Comparison of ENCODE assay signal across 9 mouse cellular contexts in the genomic region with DNA sequence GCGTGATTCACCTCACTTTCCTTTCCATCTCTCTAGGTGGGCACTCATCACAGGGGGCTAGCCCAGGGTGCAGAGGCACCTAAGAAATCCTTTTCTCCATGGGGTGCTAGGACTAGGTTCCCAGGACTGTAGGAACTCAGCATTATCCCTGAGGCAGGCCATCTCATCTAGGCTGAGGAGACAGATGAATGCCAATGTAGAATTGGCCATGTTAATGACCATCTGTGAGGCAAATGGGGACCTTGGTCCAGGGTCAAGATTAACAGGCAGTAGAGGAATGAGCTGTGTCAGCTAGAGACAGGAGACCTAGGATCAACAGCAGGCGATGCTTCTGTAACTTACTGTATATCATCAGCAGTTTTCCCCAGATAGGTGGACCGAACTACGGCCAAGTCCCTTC. TPM values are rescaled to one million over a fixed set of nuclear protein-coding genes. Genes with fewer than 3 reads are reported as not detected.
A peak's percentile ranks its signal among the peaks of the same experiment; 100 is the strongest.
DNase-seq lines count a peak whose midpoint lies in the region; ATAC-seq and TF ChIP-seq lines count a peak whose summit lies in the region.
"Had no signal": no experiment of that assay in that cellular context is flagged by ENCODE, and none has a peak within 500 bp of the region (broad histone marks: within the 10 kb centered on the region; RNA-seq: fewer than 3 reads in every experiment).

No protein-coding gene starts in this region.

- H3K9ac ChIP-seq in heart, embryonic 15.5 days = peak overlapping the region; percentile 91
- H3K9ac ChIP-seq in hindbrain, embryonic 14.5 days = no peak overlapping the region
- peak overlapping the region; percentile 83; the same call in 1 of the 2 replicates for H3K9ac ChIP-seq in liver, embryonic 13.5 days

- peak overlapping the region; percentile 91 for H3K27ac ChIP-seq in heart, embryonic 15.5 days
- H3K27ac ChIP-seq in cerebellum, adult 2 months (ENCODE audit: insufficient read depth, low read length) = peak overlapping the region; percentile 100
- H3K27ac ChIP-seq in hindbrain, embryonic 14.5 days = no peak overlapping the region
- peak overlapping the region; percentile 11; the same call in 1 of the 2 replicates for H3K27ac ChIP-seq in liver, embryonic 13.5 days
- H3K27ac ChIP-seq: macrophage had no signal

- ATAC-seq in heart, embryonic 15.5 days (replicated peaks; ENCODE audit: insufficient number of reproducible peaks, insufficient read depth, low FRiP score, low read depth) = no peak
- no peak for ATAC-seq in hindbrain, embryonic 14.5 days (ENCODE audit: low FRiP score)
- ATAC-seq in liver, embryonic 13.5 days (ENCODE audit: low read depth) = no peak

- peak overlapping the region; percentile 94 for H3K4me3 ChIP-seq in heart, embryonic 15.5 days
- H3K4me3 ChIP-seq in cerebellum, adult 2 months (replicated peaks; ENCODE audit: insufficient read depth, low read depth, low read length) = peak overlapping the region; percentile 80
- peak overlapping the region; percentile 48; the same call in 1 of the 2 replicates for H3K4me3 ChIP-seq in hindbrain, embryonic 14.5 days (replicated peaks; ENCODE audit: low read length)
- H3K4me3 ChIP-seq in liver, embryonic 13.5 days (replicated peaks) = no peak overlapping the region; the same call in 1 of the 2 replicates
- no peak overlapping the region for H3K4me3 ChIP-seq in lung, adult 2 months (replicated peaks; ENCODE audit: extremely low read depth, low read depth, low read length)

- no peak for DNase-seq in heart, postnatal 36 days
- peak; percentile 79 to 90 for DNase-seq in cerebellum, adult 2 months
- DNase-seq in hindbrain, embryonic 14.5 days (ENCODE audit: low spot score) = no peak
- DNase-seq in liver, embryonic 13.5 days = no peak
- no peak for DNase-seq in ovary, postnatal 36 days (ENCODE audit: low spot score)
- no peak for DNase-seq in gastrocnemius, postnatal 14 days
- no peak for DNase-seq in lung, adult 2 months

- H3K9me3 ChIP-seq in heart, embryonic 15.5 days (replicated peaks) = no peaks in the 10 kb centered on the region
- no peaks in the 10 kb centered on the region for H3K9me3 ChIP-seq in hindbrain, embryonic 14.5 days (ENCODE audit: control insufficient read depth, low read length)
- no peaks in the 10 kb centered on the region for H3K9me3 ChIP-seq in liver, embryonic 13.5 days (replicated peaks)

- intact Hi-C loops in heart, postnatal 36 days (cut with DNase I) = loop anchor here (2.0 kb wide), 2 partner anchors 27 to 61 kb away; no protein-coding TSS in a partner anchor
- intact Hi-C loops in gastrocnemius, postnatal 14 days (cut with DNase I; ENCODE audit: low total_unique reads) = no loop called here

- peak; percentile 35; the same call in 1 of the 2 replicates for TF ChIP-seq POLR2A in cerebellum, adult 2 months (IDR thresholded peaks at IDR 0.05; ENCODE audit: borderline replicate concordance, insufficient read depth, low read length)
- no peak for TF ChIP-seq POLR2A in lung, adult 2 months (IDR thresholded peaks at IDR 0.05; ENCODE audit: borderline replicate concordance, extremely low read depth, low read depth, low read length)

- H3K27me3 ChIP-seq in heart, embryonic 15.5 days = no peaks in the 10 kb centered on the region
- no peaks in the 10 kb centered on the region for H3K27me3 ChIP-seq in cerebellum, adult 2 months (ENCODE audit: control insufficient read depth, insufficient read depth, low read length)
- no peaks in the 10 kb centered on the region for H3K27me3 ChIP-seq in hindbrain, embryonic 14.5 days (ENCODE audit: control insufficient read depth, insufficient read depth, low read length)
- peaks cover 6% of the 10 kb centered on the region; the same call in 1 of the 2 replicates for H3K27me3 ChIP-seq in liver, embryonic 13.5 days

- 76% methylated on average over 4 of the region's 4 CpGs for WGBS in heart, embryonic 15.5 days
- WGBS in cerebellum, adult 2 months = 9% methylated on average over 4 of the region's 4 CpGs
- WGBS in hindbrain, embryonic 14.5 days = 82% methylated on average over 4 of the region's 4 CpGs
- WGBS in liver, embryonic 13.5 days (ENCODE audit: insufficient replicate concordance) = 78% methylated on average over 4 of the region's 4 CpGs
- WGBS in lung, adult 2 months = 65% methylated on average over 4 of the region's 4 CpGs

- no peak for TF ChIP-seq CTCF in cerebellum, adult 2 months (IDR thresholded peaks at IDR 0.05; ENCODE audit: borderline replicate concordance, insufficient read depth, low read depth, low read length)
- no peak for TF ChIP-seq CTCF in lung, adult 2 months (IDR thresholded peaks at IDR 0.05; ENCODE audit: insufficient read depth, low read length)

- H3K36me3 ChIP-seq in heart, embryonic 15.5 days = peaks cover 35% of the 10 kb centered on the region
- peaks cover 2% of the 10 kb centered on the region; the same call in 1 of the 2 replicates for H3K36me3 ChIP-seq in hindbrain, embryonic 14.5 days (replicated peaks; ENCODE audit: control insufficient read depth, insufficient read depth)
- no peaks in the 10 kb centered on the region for H3K36me3 ChIP-seq in liver, embryonic 13.5 days

- peaks cover 17% of the 10 kb centered on the region for H3K4me1 ChIP-seq in heart, embryonic 15.5 days (replicated peaks)
- peaks cover 47% of the 10 kb centered on the region for H3K4me1 ChIP-seq in cerebellum, adult 2 months (ENCODE audit: control insufficient read depth, insufficient read depth, low read length)
- peaks cover 14% of the 10 kb centered on the region; the same call in 1 of the 2 replicates for H3K4me1 ChIP-seq in hindbrain, embryonic 14.5 days (replicated peaks; ENCODE audit: control insufficient read depth, insufficient read depth, low read length)
- peaks cover 42% of the 10 kb centered on the region for H3K4me1 ChIP-seq in liver, embryonic 13.5 days (replicated peaks)
- H3K4me1 ChIP-seq in lung, adult 2 months (ENCODE audit: control insufficient read depth, insufficient read depth, low read length) = no peaks in the 10 kb centered on the region

- peak overlapping the region; percentile 88 for H3K4me2 ChIP-seq in heart, embryonic 15.5 days
- H3K4me2 ChIP-seq in hindbrain, embryonic 14.5 days (replicated peaks) = peak overlapping the region; percentile 71
- H3K4me2 ChIP-seq in liver, embryonic 13.5 days = peak overlapping the region; percentile 97

RNA-seq across cellular contexts. Expression of a gene that starts 1.4 kb away (rescaled TPM):
- 114 and 117 TPM in 2 replicates for polyA plus RNA-seq in heart, embryonic 15.5 days (2015; fragmentation: Nextera tagmentation; extraction: Ambion mirVana)
- 100 to 1,000 TPM; 439 to 481 TPM for total RNA-seq in heart, postnatal 36 days (2021)
- 219 and 247 TPM in 2 replicates for polyA plus RNA-seq in cerebellum, adult 2 months (2012; rRNA removed)
- polyA plus RNA-seq in hindbrain, embryonic 14.5 days (2014; fragmentation: Nextera tagmentation; extraction: Ambion mirVana) = 22.7 and 25.2 TPM in 2 replicates
- 5.8 and 8.6 TPM in 2 replicates for polyA plus RNA-seq in liver, embryonic 13.5 days (2015; fragmentation: Nextera tagmentation; extraction: Ambion mirVana)
- 100 to 1,000 TPM; 330 to 344 TPM for total RNA-seq in gastrocnemius, postnatal 14 days (2021)
- polyA plus RNA-seq in lung, adult 2 months (2012; rRNA removed) = 53.0 and 67.3 TPM in 2 replicates

RNA-seq across cellular contexts. Expression of a gene that starts 30.1 kb away (rescaled TPM):
- 8.0 and 13.2 TPM in 2 replicates for polyA plus RNA-seq in heart, embryonic 15.5 days (2015; fragmentation: Nextera tagmentation; extraction: Ambion mirVana)
- total RNA-seq in heart, postnatal 36 days (2021) = 1 to 10 TPM; 1.2 to 1.3 TPM
- polyA plus RNA-seq in cerebellum, adult 2 months (2012; rRNA removed) = 80.7 and 89.4 TPM in 2 replicates
- polyA plus RNA-seq in hindbrain, embryonic 14.5 days (2014; fragmentation: Nextera tagmentation; extraction: Ambion mirVana) = 130 and 135 TPM in 2 replicates
- 35.4 and 36.3 TPM in 2 replicates for polyA plus RNA-seq in liver, embryonic 13.5 days (2015; fragmentation: Nextera tagmentation; extraction: Ambion mirVana)
- 1 to 10 TPM; 1.7 to 2.2 TPM for total RNA-seq in gastrocnemius, postnatal 14 days (2021)
- polyA plus RNA-seq in lung, adult 2 months (2012; rRNA removed) = 5.9 and 7.0 TPM in 2 replicates

RNA-seq across cellular contexts. Expression of a gene that starts 36.8 kb away (rescaled TPM):
- 9.7 and 12.9 TPM in 2 replicates for polyA plus RNA-seq in heart, embryonic 15.5 days (2015; fragmentation: Nextera tagmentation; extraction: Ambion mirVana)
- 10 to 100 TPM; 11.2 to 11.4 TPM for total RNA-seq in heart, postnatal 36 days (2021)
- 49.4 and 55.5 TPM in 2 replicates for polyA plus RNA-seq in cerebellum, adult 2 months (2012; rRNA removed)
- polyA plus RNA-seq in hindbrain, embryonic 14.5 days (2014; fragmentation: Nextera tagmentation; extraction: Ambion mirVana) = 15.6 and 16.9 TPM in 2 replicates
- 1.8 and 1.9 TPM in 2 replicates for polyA plus RNA-seq in liver, embryonic 13.5 days (2015; fragmentation: Nextera tagmentation; extraction: Ambion mirVana)
- 1 to 10 TPM; 3.5 to 4.0 TPM for total RNA-seq in gastrocnemius, postnatal 14 days (2021)
- 181 and 187 TPM in 2 replicates for polyA plus RNA-seq in lung, adult 2 months (2012; rRNA removed)

RNA-seq across cellular contexts. Expression of a gene that starts 48.9 kb away (rescaled TPM):
- polyA plus RNA-seq in heart, embryonic 15.5 days (2015; fragmentation: Nextera tagmentation; extraction: Ambion mirVana) = 5.0 and 6.6 TPM in 2 replicates
- total RNA-seq in heart, postnatal 36 days (2021) = 10 to 100 TPM; 46.3 to 50.8 TPM
- polyA plus RNA-seq in cerebellum, adult 2 months (2012; rRNA removed) = 149 and 153 TPM in 2 replicates
- polyA plus RNA-seq in hindbrain, embryonic 14.5 days (2014; fragmentation: Nextera tagmentation; extraction: Ambion mirVana) = 27.1 and 27.5 TPM in 2 replicates
- 10.0 and 10.6 TPM in 2 replicates for polyA plus RNA-seq in liver, embryonic 13.5 days (2015; fragmentation: Nextera tagmentation; extraction: Ambion mirVana)
- total RNA-seq in gastrocnemius, postnatal 14 days (2021) = 10 to 100 TPM; 38.7 to 38.8 TPM
- 58.7 and 67.7 TPM in 2 replicates for polyA plus RNA-seq in lung, adult 2 months (2012; rRNA removed)

Comparison
In these comparisons a context has a peak if more than half of its experiments do, and no peak if none do; other contexts are left out.
1. H3K4me3 ChIP-seq: peak in heart, embryonic 15.5 days (single experiment), cerebellum, adult 2 months (single experiment) and hindbrain, embryonic 14.5 days (single experiment); none in liver, embryonic 13.5 days (single experiment) and lung, adult 2 months (single experiment).
2. DNase-seq: peak in cerebellum, adult 2 months (2 of 2); none in heart, postnatal 36 days (0 of 2), hindbrain, embryonic 14.5 days (single experiment), liver, embryonic 13.5 days (single experiment), ovary, postnatal 36 days (single experiment), gastrocnemius, postnatal 14 days (single experiment) and lung, adult 2 months (single experiment).
3. Peak in every context shown above with its lines, with median percentiles within 50 percentile points of each other: H3K4me2 ChIP-seq.